Mouse (Mus musculus): ENCODE data around the gene Hmga1b. TPM values are rescaled to one million over a fixed set of nuclear protein-coding genes. Genes with fewer than 3 reads are reported as not detected.
"Not testable (repeated sequence)": the region's sequence is repeated elsewhere in the genome, so short reads cannot be mapped to it uniquely, and the experiment has no call there.

Gene Hmga1b
- polyA plus RNA-seq, 1 experiment from 2014 or later = 2.1 TPM

DNA sequence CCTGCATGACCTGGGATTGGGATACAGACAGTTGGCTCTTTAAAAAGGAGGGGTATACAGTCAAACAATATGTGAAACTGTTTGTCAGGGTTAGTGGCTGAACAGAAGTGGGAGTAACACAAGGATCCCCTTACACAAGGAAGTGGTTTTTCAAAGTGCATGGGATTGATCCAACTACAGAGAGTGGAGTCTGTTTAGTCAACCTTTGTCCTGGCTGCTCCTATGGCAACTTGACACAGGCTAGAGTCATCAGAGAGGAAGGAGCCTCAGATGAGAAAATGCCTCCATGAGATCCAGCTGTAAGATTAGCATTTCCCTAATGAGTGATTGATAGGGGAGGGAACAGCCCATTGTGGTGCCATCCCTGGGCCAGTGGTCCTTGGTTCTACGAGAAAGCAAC, 5.6 kb downstream of the Hmga1b start:
- H3K9ac ChIP-seq = no peak overlapping the region
- WGBS = 73% methylated on average over 1 of the region's 1 CpGs
- peaks cover 7% of the 10 kb centered on the region; the same call in 1 of the 2 replicates for H3K27me3 ChIP-seq
- H3K9me3 ChIP-seq (replicated peaks) = no peaks in the 10 kb centered on the region
- H3K4me2 ChIP-seq = no peak overlapping the region
- H3K4me1 ChIP-seq (replicated peaks) = no peaks in the 10 kb centered on the region
- no peak overlapping the region for H3K4me3 ChIP-seq
- H3K36me3 ChIP-seq = no peaks in the 10 kb centered on the region
- ATAC-seq (replicated peaks; ENCODE audit: insufficient number of reproducible peaks, insufficient read depth, low FRiP score, low read depth) = no peak
- no peak overlapping the region for H3K27ac ChIP-seq

DNA sequence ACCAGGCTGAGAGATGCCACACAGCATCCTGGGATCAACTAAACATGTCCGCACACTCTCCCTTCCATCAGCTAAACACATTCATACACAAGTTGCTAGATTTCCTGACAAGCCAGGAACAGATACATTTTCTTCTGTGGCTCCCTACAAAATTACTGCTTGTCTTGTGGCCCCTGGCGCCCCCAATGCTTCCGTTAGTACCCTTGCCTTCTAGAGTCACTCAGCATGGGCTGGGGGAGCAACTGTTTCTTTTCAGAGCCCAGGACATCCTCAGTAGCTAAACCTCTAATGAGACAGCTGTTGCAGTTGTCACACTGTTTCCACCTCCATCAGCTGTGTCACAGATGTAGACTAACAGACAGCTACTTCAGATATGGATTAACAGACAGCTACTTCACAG, 10.2 kb downstream of the Hmga1b start:
- Histone ChIP-seq H3K4me1 (replicated peaks) (0 out of 2 replicates have a peak, but pooled peaks cover 3% of the 10 kb centered on the region), H3K27me3 (peaks cover 4% of the 10 kb centered on the region; the same call in 1 of the 2 replicates), H3K9ac (no peak overlapping the region), H3K4me2 (no peak overlapping the region), H3K36me3 (no peaks in the 10 kb centered on the region), H3K27ac (no peak overlapping the region), H3K4me3 (no peak overlapping the region), H3K9me3 (replicated peaks) (no peaks in the 10 kb centered on the region)
- WGBS = 76% methylated on average over 3 of the region's 3 CpGs
- ATAC-seq (replicated peaks; ENCODE audit: insufficient number of reproducible peaks, insufficient read depth, low FRiP score, low read depth) = no peak

DNA sequence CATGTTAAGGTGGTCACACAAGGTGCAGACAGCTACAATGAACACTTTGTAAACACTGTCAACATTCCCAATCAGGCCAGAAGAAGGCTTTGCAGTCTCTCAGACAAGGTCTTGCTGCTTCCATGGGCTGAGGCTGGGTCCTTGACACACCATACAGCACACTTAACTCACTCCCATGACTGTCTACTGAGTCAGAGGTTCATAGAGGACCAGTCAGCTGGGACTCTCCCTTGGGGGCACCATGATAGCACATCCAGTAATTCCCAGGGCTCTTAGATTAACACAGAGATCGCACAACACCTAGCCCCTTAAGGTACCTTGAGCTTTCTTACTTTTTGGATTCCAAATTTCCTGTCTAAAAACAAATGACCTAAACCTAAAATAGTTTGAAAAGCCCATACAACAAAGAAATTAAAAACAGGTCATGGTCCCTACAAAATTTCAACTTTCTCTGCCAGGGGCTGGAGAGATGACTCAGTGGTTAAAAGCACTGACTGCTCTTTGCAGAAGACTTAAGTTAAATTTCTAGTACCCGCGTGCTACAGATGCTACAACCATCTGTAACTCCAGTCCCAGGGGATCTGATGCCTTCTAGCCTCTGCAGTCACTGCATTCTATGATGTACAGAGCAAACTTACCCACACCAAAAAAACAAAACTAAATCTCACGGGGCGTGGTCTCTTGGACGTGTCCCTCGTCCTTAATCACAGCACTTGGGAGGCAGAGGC, 11.0 kb downstream of the Hmga1b start:
- no peaks in the 10 kb centered on the region for H3K9me3 ChIP-seq (replicated peaks)
- no peak overlapping the region for H3K27ac ChIP-seq
- no peak overlapping the region for H3K9ac ChIP-seq
- H3K27me3 ChIP-seq = peaks cover 4% of the 10 kb centered on the region; the same call in 1 of the 2 replicates
- H3K4me1 ChIP-seq (replicated peaks) = 0 out of 2 replicates have a peak, but pooled peaks cover 3% of the 10 kb centered on the region
- H3K4me3 ChIP-seq = no peak overlapping the region
- ATAC-seq (replicated peaks; ENCODE audit: insufficient number of reproducible peaks, insufficient read depth, low FRiP score, low read depth) = no peak
- WGBS = 82% methylated on average over 7 of the region's 7 CpGs
- no peaks in the 10 kb centered on the region for H3K36me3 ChIP-seq
- H3K4me2 ChIP-seq = no peak overlapping the region

GRCm38 (mm10) chr11:120775774-120776469, 13.3 kb downstream of the Hmga1b start:
- Histone ChIP-seq H3K36me3 (0 out of 2 replicates have a peak, but pooled peaks cover 4% of the 10 kb centered on the region), H3K27ac (no peak overlapping the region), H3K9me3 (replicated peaks) (no peaks in the 10 kb centered on the region), H3K4me2 (no peak overlapping the region), H3K27me3 (peaks cover 4% of the 10 kb centered on the region; the same call in 1 of the 2 replicates), H3K4me1 (replicated peaks) (0 out of 2 replicates have a peak, but pooled peaks cover 3% of the 10 kb centered on the region), H3K4me3 (no peak overlapping the region), H3K9ac (no peak overlapping the region)
- peak; percentile 84 for ATAC-seq (replicated peaks; ENCODE audit: insufficient number of reproducible peaks, insufficient read depth, low FRiP score, low read depth)
- 23% methylated on average over 15 of the region's 15 CpGs for WGBS

- Histone ChIP-seq H3K4me1 (replicated peaks) (0 out of 2 replicates have a peak, but pooled peaks cover 3% of the 10 kb centered on the region), H3K36me3 (peaks cover 8% of the 10 kb centered on the region; the same call in 1 of the 2 replicates), H3K27me3 (peaks cover 4% of the 10 kb centered on the region; the same call in 1 of the 2 replicates), H3K9me3 (replicated peaks) (no peaks in the 10 kb centered on the region), H3K4me2 (no peak overlapping the region), H3K4me3 (no peak overlapping the region), H3K27ac (no peak overlapping the region), H3K9ac (no peak overlapping the region)
- 35% methylated on average over 6 of the region's 6 CpGs for WGBS
- no peak for ATAC-seq (replicated peaks; ENCODE audit: insufficient number of reproducible peaks, insufficient read depth, low FRiP score, low read depth)
Measured at GRCm38 (mm10) chr11:120777123-120777522, 14.5 kb downstream of the Hmga1b start.

DNA sequence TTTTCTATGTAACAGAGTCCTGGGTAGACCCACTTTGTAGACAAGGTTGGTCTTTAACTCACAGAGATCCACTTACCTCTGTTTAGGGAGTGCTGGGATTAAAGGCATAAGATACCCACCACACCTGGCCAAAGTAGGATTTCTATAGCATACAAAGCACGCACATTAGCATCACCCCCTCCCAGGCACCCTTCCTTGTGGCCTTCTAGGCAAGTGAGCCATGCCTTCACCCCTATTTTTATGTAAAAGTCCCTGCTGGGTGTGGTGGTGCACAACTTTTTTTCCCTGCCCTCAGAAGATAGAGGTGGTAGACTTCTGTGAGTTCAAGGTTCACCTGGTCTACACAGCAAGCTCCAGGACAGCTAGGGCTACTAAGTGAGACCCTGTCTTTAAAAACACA, 17.3 kb downstream of the Hmga1b start:
- WGBS = 93% methylated on average over 1 of the region's 1 CpGs
- Histone ChIP-seq H3K27ac (no peak overlapping the region), H3K4me1 (replicated peaks) (peaks cover 11% of the 10 kb centered on the region), H3K9ac (no peak overlapping the region), H3K36me3 (peaks cover 8% of the 10 kb centered on the region; the same call in 1 of the 2 replicates), H3K27me3 (no peaks in the 10 kb centered on the region; the same call in 1 of the 2 replicates), H3K9me3 (replicated peaks) (no peaks in the 10 kb centered on the region), H3K4me2 (no peak overlapping the region), H3K4me3 (no peak overlapping the region)
- ATAC-seq (replicated peaks; ENCODE audit: insufficient number of reproducible peaks, insufficient read depth, low FRiP score, low read depth) = no peak

DNA sequence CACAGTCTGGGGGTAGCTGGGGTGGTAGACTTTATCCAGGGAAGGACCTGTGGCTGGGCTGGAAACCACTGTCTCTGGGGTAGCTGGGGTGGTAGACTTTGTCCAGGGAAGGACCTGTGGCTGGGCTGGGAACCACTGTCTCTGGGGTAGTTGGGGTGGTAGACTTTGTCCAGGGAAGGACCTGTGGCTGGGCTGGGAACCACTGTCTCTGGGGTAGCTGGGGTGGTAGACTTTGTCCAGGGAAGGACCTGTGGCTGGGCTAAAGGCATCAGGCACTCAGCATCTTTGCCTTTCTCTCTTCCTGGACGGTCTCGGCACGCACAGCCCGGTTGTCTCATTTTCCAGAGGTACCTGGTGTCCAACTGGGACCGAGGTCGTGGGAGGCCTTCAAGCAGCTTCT, 18.8 kb downstream of the Hmga1b start:
- Histone ChIP-seq H3K4me1 (replicated peaks) (peaks cover 15% of the 10 kb centered on the region), H3K36me3 (peaks cover 12% of the 10 kb centered on the region; the same call in 1 of the 2 replicates)
- H3K9ac ChIP-seq; H3K4me3 ChIP-seq; ATAC-seq (replicated peaks; ENCODE audit: insufficient number of reproducible peaks, insufficient read depth, low FRiP score, low read depth); H3K27ac ChIP-seq; H3K4me2 ChIP-seq; H3K27me3 ChIP-seq; H3K9me3 ChIP-seq (replicated peaks): not testable (repeated sequence)
- 92% methylated on average over 6 of the region's 6 CpGs for WGBS

DNA sequence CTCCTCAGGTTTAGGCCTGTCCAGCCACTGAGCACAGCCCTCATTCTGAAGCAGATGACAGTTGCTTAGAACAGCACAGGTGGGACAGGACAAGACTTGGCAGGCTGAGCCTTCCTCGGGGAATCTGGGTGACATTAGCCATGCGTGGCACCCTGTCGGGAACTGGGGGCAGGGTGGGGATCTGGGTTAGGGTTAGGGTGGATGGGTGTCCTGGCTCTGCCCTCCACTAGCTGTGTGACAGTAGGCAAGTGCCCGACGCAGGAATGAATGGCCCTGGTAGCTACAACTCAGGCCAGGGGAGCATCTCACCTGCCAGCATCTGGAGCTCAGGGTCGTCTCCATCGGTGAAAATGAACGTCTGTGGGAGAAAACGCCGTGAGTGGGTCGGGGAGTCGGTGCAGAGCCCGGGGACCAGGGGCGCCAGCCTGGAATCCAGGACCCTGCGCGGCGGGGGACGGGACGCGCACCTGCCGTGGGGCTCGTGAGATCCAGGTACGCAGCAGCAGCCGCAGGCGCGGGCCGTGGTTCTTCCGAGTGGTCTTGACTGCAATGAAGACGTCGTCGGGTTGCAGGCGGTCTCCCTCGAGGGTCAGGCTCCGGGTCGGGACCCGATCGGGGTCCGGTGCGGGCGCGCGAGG, 21.0 kb downstream of the Hmga1b start:
- Histone ChIP-seq H3K4me3 (peak overlapping the region; percentile 95), H3K36me3 (peaks cover 33% of the 10 kb centered on the region), H3K27ac (peak overlapping the region; percentile 48), H3K4me2 (peak overlapping the region; percentile 97), H3K9ac (peak overlapping the region; percentile 85), H3K27me3 (no peaks in the 10 kb centered on the region), H3K9me3 (replicated peaks) (no peaks in the 10 kb centered on the region), H3K4me1 (replicated peaks) (peaks cover 15% of the 10 kb centered on the region)
- ATAC-seq (replicated peaks; ENCODE audit: insufficient number of reproducible peaks, insufficient read depth, low FRiP score, low read depth) = 0 out of 2 replicates have a peak, but pooled peaks have one; percentile 1
- WGBS = 1% methylated on average over 42 of the region's 42 CpGs

DNA sequence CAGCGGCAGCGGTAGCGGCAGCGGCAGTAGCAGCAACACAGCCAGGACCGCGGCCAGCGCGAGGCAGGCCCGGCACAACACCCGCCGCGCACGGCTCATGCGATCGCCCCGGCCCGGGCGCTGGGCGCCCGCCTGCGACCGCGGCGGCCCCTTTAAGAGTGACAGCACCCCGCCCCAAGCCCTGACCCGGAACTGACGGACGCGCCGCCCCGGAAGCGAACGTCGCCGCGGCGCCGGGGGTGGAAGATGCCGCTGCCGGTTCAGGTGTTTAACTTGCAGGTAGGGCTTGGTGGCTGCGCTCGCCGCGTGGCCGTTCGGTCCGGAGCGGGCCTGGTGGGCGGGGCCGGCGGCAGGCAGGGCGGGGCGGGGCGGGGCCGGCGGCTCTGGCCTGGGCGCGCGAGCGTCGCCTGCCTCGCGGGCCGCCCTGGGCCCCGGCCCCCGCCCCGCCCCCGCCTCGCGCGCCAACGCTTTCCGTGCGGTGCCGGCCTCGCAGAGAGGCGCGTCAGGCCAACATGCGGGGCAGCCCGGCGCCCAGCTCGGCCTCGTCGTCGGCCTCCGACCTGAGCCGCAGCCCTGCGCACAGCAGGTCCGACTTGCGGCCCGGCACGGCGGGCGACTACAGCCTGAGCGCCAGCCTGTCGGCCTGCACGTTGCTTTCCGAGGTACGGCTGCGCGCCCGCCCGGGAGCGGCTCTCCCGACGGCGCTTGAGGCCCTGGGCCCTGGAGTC, 21.6 kb downstream of the Hmga1b start, which contains the start of the genes Rfng and Gps1:
TSS of gene Rfng (minus strand) at position 144 of the 728 bp plus-strand sequence.
TSS of gene Gps1 (plus strand) at position 209 of the 728 bp plus-strand sequence.
- Histone ChIP-seq H3K27me3 (no peaks in the 10 kb centered on the region), H3K4me3 (peak within 1 kb of the TSS; percentile 95), H3K4me2 (peak within 1 kb of the TSS; percentile 97), H3K9me3 (replicated peaks) (no peaks in the 10 kb centered on the region), H3K36me3 (peaks cover 37% of the 10 kb centered on the region), H3K27ac (peak within 1 kb of the TSS; percentile 48), H3K9ac (peak within 1 kb of the TSS; percentile 85), H3K4me1 (replicated peaks) (peaks cover 15% of the 10 kb centered on the region)
- 0% methylated on average over 107 of the region's 107 CpGs for WGBS
- peak; percentile 78 for ATAC-seq (replicated peaks; ENCODE audit: insufficient number of reproducible peaks, insufficient read depth, low FRiP score, low read depth)

- ATAC-seq (replicated peaks; ENCODE audit: insufficient number of reproducible peaks, insufficient read depth, low FRiP score, low read depth) = no peak
- Histone ChIP-seq H3K4me1 (replicated peaks) (peaks cover 15% of the 10 kb centered on the region), H3K27me3 (no peaks in the 10 kb centered on the region), H3K9me3 (replicated peaks) (no peaks in the 10 kb centered on the region), H3K36me3 (peaks cover 46% of the 10 kb centered on the region), H3K9ac (peak overlapping the region; percentile 85), H3K27ac (no peak overlapping the region), H3K4me2 (peak overlapping the region; percentile 97), H3K4me3 (peak overlapping the region; percentile 95)
- WGBS = 33% methylated on average over 9 of the region's 9 CpGs
Measured at GRCm38 (mm10) chr11:120785145-120785544, 22.6 kb downstream of the Hmga1b start.
